ENCODE assay signal across 14 mouse cellular contexts in the genomic region with DNA sequence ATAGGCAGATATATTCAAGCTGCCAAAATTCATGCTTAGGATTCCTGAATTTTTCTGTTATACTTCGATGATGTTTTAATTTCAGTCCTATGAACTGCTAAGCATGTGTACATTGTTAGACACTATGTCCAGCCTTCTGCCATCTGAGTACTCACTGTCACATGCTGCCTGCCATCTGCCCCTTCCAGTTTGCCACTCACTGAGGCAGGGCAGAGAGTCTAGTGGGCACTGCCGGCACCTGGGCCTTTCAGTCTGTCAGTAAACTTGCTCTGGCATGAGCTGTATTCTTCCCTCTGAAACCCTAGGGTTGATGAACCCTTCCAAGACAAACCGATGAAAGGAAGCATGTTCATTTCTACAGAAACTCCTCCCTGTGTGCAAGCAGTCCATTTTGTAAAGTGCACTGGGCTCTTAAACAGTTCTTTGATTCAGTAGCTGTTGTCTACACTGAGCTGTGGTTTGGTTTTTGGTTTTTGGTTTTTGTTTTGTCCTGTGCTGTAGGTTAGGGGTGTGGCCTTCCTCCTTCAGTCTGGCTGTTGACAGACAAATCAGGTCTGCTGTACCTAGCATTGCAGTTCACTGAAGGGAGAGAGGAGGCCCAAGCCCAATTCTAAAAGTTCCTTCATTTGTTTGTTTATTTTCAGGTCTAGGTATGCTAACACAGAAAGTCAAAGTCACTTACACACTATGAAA. TPM values are rescaled to one million over a fixed set of nuclear protein-coding genes. Genes with fewer than 3 reads are reported as not detected.
A peak's percentile ranks its signal among the peaks of the same experiment; 100 is the strongest.
DNase-seq lines count a peak whose midpoint lies in the region; ATAC-seq and TF ChIP-seq lines count a peak whose summit lies in the region.
"Had no signal": no experiment of that assay in that cellular context is flagged by ENCODE, and none has a peak within 500 bp of the region (broad histone marks: within the 10 kb centered on the region; RNA-seq: fewer than 3 reads in every experiment).

No protein-coding gene starts in this region.

- no peak for TF ChIP-seq EP300 in stomach, postnatal 0 days (optimal IDR thresholded peaks at IDR 0.05)

- H3K36me3 ChIP-seq in heart, embryonic 13.5 days, result no peaks in the 10 kb centered on the region
- H3K36me3 ChIP-seq in stomach, embryonic 14.5 days (ENCODE audit: control insufficient read depth, insufficient read depth, low read length), result no peaks in the 10 kb centered on the region
- H3K36me3 ChIP-seq in stomach, postnatal 0 days (ENCODE audit: control insufficient read depth, insufficient read depth, low read length), result no peaks in the 10 kb centered on the region
- H3K36me3 ChIP-seq in hindbrain, embryonic 16.5 days (ENCODE audit: control insufficient read depth, insufficient read depth, low read length), result no peaks in the 10 kb centered on the region
- H3K36me3 ChIP-seq: limb, embryonic 10.5 days; neural tube, embryonic 15.5 days had no signal

- H3K4me1 ChIP-seq in heart, embryonic 13.5 days, result peaks cover 73% of the 10 kb centered on the region
- H3K4me1 ChIP-seq in stomach, embryonic 14.5 days (ENCODE audit: control insufficient read depth, insufficient read depth, low read length), result peaks cover under 1% of the 10 kb centered on the region; the same call in 1 of the 2 replicates
- no peaks in the 10 kb centered on the region for H3K4me1 ChIP-seq in stomach, postnatal 0 days (replicated peaks; ENCODE audit: control insufficient read depth, insufficient read depth)
- no peaks in the 10 kb centered on the region; the same call in none of the 2 replicates for H3K4me1 ChIP-seq in hindbrain, embryonic 16.5 days (ENCODE audit: control insufficient read depth, insufficient read depth, low read depth, low read length)

- H3K9ac ChIP-seq in heart, embryonic 13.5 days, result no peak overlapping the region
- no peak overlapping the region for H3K9ac ChIP-seq in stomach, embryonic 14.5 days (replicated peaks; ENCODE audit: low read depth, low read length)
- no peak overlapping the region for H3K9ac ChIP-seq in stomach, postnatal 0 days (ENCODE audit: low read length)
- H3K9ac ChIP-seq in hindbrain, embryonic 16.5 days (ENCODE audit: low read depth, low read length), result no peak overlapping the region
- H3K9ac ChIP-seq: neural tube, embryonic 15.5 days had no signal

- 61% methylated on average over 3 of the region's 3 CpGs for WGBS in heart, embryonic 13.5 days
- WGBS in stomach, embryonic 14.5 days, result 81% methylated on average over 3 of the region's 3 CpGs
- 63% methylated on average over 3 of the region's 3 CpGs for WGBS in stomach, postnatal 0 days
- WGBS in hindbrain, embryonic 16.5 days, result 73% methylated on average over 3 of the region's 3 CpGs

- 0 out of 2 replicates have a peak overlapping the region, but pooled peaks have one; percentile 1 for H3K27ac ChIP-seq in heart, embryonic 13.5 days (replicated peaks)
- H3K27ac ChIP-seq in stomach, embryonic 14.5 days (ENCODE audit: low read length), result 0 out of 2 replicates have a peak overlapping the region, but pooled peaks have one; percentile 27
- no peak overlapping the region for H3K27ac ChIP-seq in stomach, postnatal 0 days (replicated peaks)
- no peak overlapping the region for H3K27ac ChIP-seq in hindbrain, embryonic 16.5 days (ENCODE audit: low read depth, low read length)
- H3K27ac ChIP-seq: limb, embryonic 10.5 days; neural tube, embryonic 15.5 days had no signal

- no peak overlapping the region for H3K4me2 ChIP-seq in heart, embryonic 13.5 days
- no peak overlapping the region for H3K4me2 ChIP-seq in stomach, embryonic 14.5 days (replicated peaks; ENCODE audit: low read depth, low read length)
- H3K4me2 ChIP-seq in stomach, postnatal 0 days (replicated peaks; ENCODE audit: low read depth), result no peak overlapping the region
- no peak overlapping the region for H3K4me2 ChIP-seq in hindbrain, embryonic 16.5 days (ENCODE audit: low read length)
- H3K4me2 ChIP-seq: neural tube, embryonic 15.5 days had no signal

- ATAC-seq in heart, embryonic 13.5 days (ENCODE audit: extremely low read depth, insufficient number of reproducible peaks, low FRiP score, low TSS enrichment), result no peak
- no peak for ATAC-seq in stomach, embryonic 14.5 days (ENCODE audit: insufficient number of reproducible peaks, insufficient read depth, low FRiP score, low read depth)
- no peak for ATAC-seq in stomach, postnatal 0 days (ENCODE audit: low FRiP score, low TSS enrichment)
- ATAC-seq in hindbrain, embryonic 16.5 days, result no peak
- ATAC-seq: forebrain, embryonic 16.5 days had no signal

- H3K4me3 ChIP-seq in heart, embryonic 13.5 days, result no peak overlapping the region
- H3K4me3 ChIP-seq in stomach, embryonic 14.5 days (ENCODE audit: low read depth, low read length), result no peak overlapping the region
- no peak overlapping the region for H3K4me3 ChIP-seq in stomach, postnatal 0 days (ENCODE audit: low read depth, low read length)
- no peak overlapping the region for H3K4me3 ChIP-seq in hindbrain, embryonic 16.5 days (ENCODE audit: low read length)
- H3K4me3 ChIP-seq: erythroblast, embryonic 14.5 days; limb, embryonic 10.5 days; neural tube, embryonic 15.5 days had no signal

- no peak for TF ChIP-seq CTCF in stomach, postnatal 0 days (IDR thresholded peaks at IDR 0.05; ENCODE audit: low read depth)

- no peak for DNase-seq in heart, postnatal 4 days
- no peak for DNase-seq in stomach, postnatal 0 days (ENCODE audit: low spot score)
- peak; percentile 60 to 71 for DNase-seq in cerebellum, postnatal 25 days
- no peak for DNase-seq in right cerebral cortex, adult 18-20 months
- DNase-seq: gastrocnemius, postnatal 14 days; kidney, adult 18-20 months; kidney, postnatal 25 days had no signal

- no peaks in the 10 kb centered on the region for H3K9me3 ChIP-seq in heart, embryonic 13.5 days
- H3K9me3 ChIP-seq in stomach, embryonic 14.5 days (ENCODE audit: control insufficient read depth, low read depth, low read length), result no peaks in the 10 kb centered on the region
- no peaks in the 10 kb centered on the region for H3K9me3 ChIP-seq in stomach, postnatal 0 days (ENCODE audit: control insufficient read depth, low read length)
- no peaks in the 10 kb centered on the region for H3K9me3 ChIP-seq in hindbrain, embryonic 16.5 days (ENCODE audit: control insufficient read depth, low read length)
- H3K9me3 ChIP-seq: limb, embryonic 10.5 days; neural tube, embryonic 15.5 days had no signal

- H3K27me3 ChIP-seq in heart, embryonic 13.5 days (replicated peaks), result no peaks in the 10 kb centered on the region
- H3K27me3 ChIP-seq in stomach, embryonic 14.5 days (ENCODE audit: control insufficient read depth, insufficient read depth, low read length), result no peaks in the 10 kb centered on the region
- H3K27me3 ChIP-seq in stomach, postnatal 0 days (ENCODE audit: control insufficient read depth, insufficient read depth, low read length), result no peaks in the 10 kb centered on the region
- H3K27me3 ChIP-seq in hindbrain, embryonic 16.5 days (replicated peaks; ENCODE audit: control insufficient read depth, insufficient read depth, low read length), result no peaks in the 10 kb centered on the region
- H3K27me3 ChIP-seq: neural tube, embryonic 15.5 days had no signal

RNA-seq across cellular contexts. Expression of a gene that starts 55.4 kb away (rescaled TPM):
- polyA plus RNA-seq in heart, embryonic 13.5 days (2015; fragmentation: Nextera tagmentation; extraction: Ambion mirVana), result 7.4 and 7.6 TPM in 2 replicates
- total RNA-seq in heart, postnatal 4 days (2021), result 10 to 100 TPM; 93.1 to 97.9 TPM
- polyA plus RNA-seq in stomach, embryonic 14.5 days (2014; fragmentation: Nextera tagmentation; extraction: Ambion mirVana), result 10.5 and 11.4 TPM in 2 replicates
- polyA plus RNA-seq in stomach, postnatal 0 days (2015; fragmentation: Nextera tagmentation; extraction: Ambion mirVana), result 4.9 and 5.9 TPM in 2 replicates
- polyA plus RNA-seq in hindbrain, embryonic 16.5 days (2015; fragmentation: Nextera tagmentation; extraction: Ambion mirVana), result 4.3 and 4.4 TPM in 2 replicates
- polyA plus RNA-seq: erythroblast, embryonic 14.5 days had no signal

Comparison
In these comparisons a context has a peak if more than half of its experiments do, and no peak if none do; other contexts are left out.
1. H3K27ac ChIP-seq: peak in heart, embryonic 13.5 days (single experiment) and stomach, embryonic 14.5 days (single experiment); none in stomach, postnatal 0 days (single experiment) and hindbrain, embryonic 16.5 days (single experiment).
2. DNase-seq: peak in cerebellum, postnatal 25 days (2 of 2); none in heart, postnatal 4 days (single experiment), stomach, postnatal 0 days (single experiment) and right cerebral cortex, adult 18-20 months (single experiment).